ENCODE assay signal across 18 mouse cellular contexts in the genomic region with DNA sequence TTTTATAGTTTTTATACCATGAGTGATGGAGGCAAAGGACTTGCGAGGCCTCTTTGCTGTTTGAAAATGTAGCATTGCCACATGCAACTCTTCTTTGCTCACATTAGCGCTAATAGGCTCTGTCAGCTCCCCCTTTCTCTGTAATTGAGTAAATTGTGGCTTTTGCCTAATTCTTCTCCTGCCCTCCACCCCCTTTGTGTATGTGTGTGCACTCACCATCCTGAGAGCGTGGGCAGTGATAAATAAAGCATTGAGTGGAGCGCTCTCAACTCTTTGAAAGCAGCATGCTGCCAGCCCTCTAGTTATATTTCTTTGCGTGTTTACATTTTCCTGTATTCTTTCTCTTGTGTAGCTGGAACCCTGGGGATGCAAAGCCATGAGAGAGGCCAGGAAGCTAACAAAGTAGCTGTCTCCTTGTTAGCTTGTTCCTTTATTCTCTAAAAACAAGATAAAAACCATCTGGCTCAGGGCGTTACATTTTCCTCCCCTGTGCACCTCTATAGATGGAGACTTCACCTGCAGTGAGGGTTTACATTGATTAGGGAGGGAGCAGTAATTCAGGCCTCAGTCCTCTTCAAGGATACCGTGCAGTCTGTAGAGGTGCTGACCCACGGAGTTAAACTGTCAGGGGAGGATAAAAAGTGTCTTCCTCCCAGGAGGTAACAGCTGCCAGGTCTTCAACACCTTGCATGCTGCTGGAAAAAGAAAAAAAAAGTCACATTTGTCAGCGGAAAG.
DNase-seq lines count a peak whose midpoint lies in the region; ATAC-seq and TF ChIP-seq lines count a peak whose summit lies in the region.
"Had no signal": no experiment of that assay in that cellular context is flagged by ENCODE, and none has a peak within 500 bp of the region (broad histone marks: within the 10 kb centered on the region; RNA-seq: fewer than 3 reads in every experiment).

No protein-coding gene starts in this region.

- H3K36me3 ChIP-seq in midbrain, embryonic 15.5 days (replicated peaks): no peaks in the 10 kb centered on the region
- H3K36me3 ChIP-seq in midbrain, embryonic 14.5 days (ENCODE audit: control insufficient read depth, insufficient read depth, low read length): no peaks in the 10 kb centered on the region
- no peaks in the 10 kb centered on the region for H3K36me3 ChIP-seq in neural tube, embryonic 15.5 days

- 0 out of 2 replicates have a peak, but pooled peaks cover 2% of the 10 kb centered on the region for H3K27me3 ChIP-seq in midbrain, embryonic 15.5 days (replicated peaks)
- H3K27me3 ChIP-seq in midbrain, embryonic 14.5 days (ENCODE audit: control insufficient read depth, insufficient read depth, low read length): 0 out of 2 replicates have a peak, but pooled peaks cover 8% of the 10 kb centered on the region
- no peaks in the 10 kb centered on the region for H3K27me3 ChIP-seq in neural tube, embryonic 15.5 days (replicated peaks)
- H3K27me3 ChIP-seq: kidney, embryonic 15.5 days; liver, embryonic 12.5 days had no signal

- no peaks in the 10 kb centered on the region for H3K9me3 ChIP-seq in midbrain, embryonic 15.5 days
- no peaks in the 10 kb centered on the region for H3K9me3 ChIP-seq in midbrain, embryonic 14.5 days (ENCODE audit: control insufficient read depth, low read length)
- H3K9me3 ChIP-seq in neural tube, embryonic 15.5 days (replicated peaks): no peaks in the 10 kb centered on the region
- H3K9me3 ChIP-seq: heart, embryonic 10.5 days; kidney, embryonic 15.5 days; liver, embryonic 12.5 days had no signal

- WGBS in midbrain, embryonic 15.5 days: 39% methylated on average over 9 of the region's 9 CpGs
- WGBS in midbrain, embryonic 14.5 days: 44% methylated on average over 9 of the region's 9 CpGs
- WGBS in neural tube, embryonic 15.5 days: 19% methylated on average over 9 of the region's 9 CpGs

- TF ChIP-seq POLR2A in brain, embryonic 14.5 days (IDR thresholded peaks at IDR 0.05; ENCODE audit: borderline replicate concordance, extremely low read depth, insufficient read depth, insufficient read length, poor library complexity, severe bottlenecking): no peak

- 0 out of 2 replicates have a peak overlapping the region, but pooled peaks have one; percentile 6 for H3K27ac ChIP-seq in midbrain, embryonic 15.5 days
- H3K27ac ChIP-seq in midbrain, embryonic 14.5 days (replicated peaks; ENCODE audit: low read depth, low read length): no peak overlapping the region
- peak overlapping the region; percentile 62 for H3K27ac ChIP-seq in neural tube, embryonic 15.5 days (replicated peaks)
- H3K27ac ChIP-seq: heart, embryonic 10.5 days; kidney, embryonic 15.5 days; liver, embryonic 12.5 days had no signal

- TF ChIP-seq CTCF in brain, embryonic 14.5 days (IDR thresholded peaks at IDR 0.05; ENCODE audit: borderline replicate concordance, extremely low read depth, insufficient read depth, insufficient read length): no peak

- intact Hi-C loops in gastrocnemius, postnatal 14 days (cut with DNase I; ENCODE audit: low total_unique reads): no loop called here

- no peak for DNase-seq in frontal cortex, postnatal 10 days (ENCODE audit: low spot score in 2 of 2)
- no peak for DNase-seq in midbrain, embryonic 14.5 days
- DNase-seq in brain, embryonic 14.5 days (ENCODE audit: low read depth): peak; percentile 54
- DNase-seq in gastrocnemius, postnatal 14 days: no peak
- DNase-seq: cerebellum, adult 9-10 months; heart, postnatal 14 days; kidney, postnatal 4 days; lung, embryonic 14.5 days; lung, postnatal 36 days had no signal

- 0 out of 2 replicates have a peak, but pooled peaks have one; percentile 29 for ATAC-seq in frontal cortex, adult (ENCODE audit: low TSS enrichment)
- ATAC-seq in midbrain, embryonic 15.5 days (replicated peaks): no peak
- ATAC-seq in midbrain, embryonic 14.5 days (ENCODE audit: low FRiP score, low TSS enrichment): no peak
- ATAC-seq in neural tube, embryonic 15.5 days (ENCODE audit: low FRiP score): no peak
- ATAC-seq: hindbrain, embryonic 16.5 days; intestine, embryonic 16.5 days; liver, embryonic 12.5 days had no signal

- no peak overlapping the region for H3K4me2 ChIP-seq in midbrain, embryonic 15.5 days
- no peak overlapping the region for H3K4me2 ChIP-seq in midbrain, embryonic 14.5 days (ENCODE audit: low read length)
- no peak overlapping the region; the same call in 1 of the 2 replicates for H3K4me2 ChIP-seq in neural tube, embryonic 15.5 days
- H3K4me2 ChIP-seq: kidney, embryonic 15.5 days; liver, embryonic 12.5 days; lung, embryonic 14.5 days had no signal

- H3K4me3 ChIP-seq in midbrain, embryonic 15.5 days: no peak overlapping the region
- no peak overlapping the region for H3K4me3 ChIP-seq in midbrain, embryonic 14.5 days (replicated peaks; ENCODE audit: low read depth, low read length)
- H3K4me3 ChIP-seq in neural tube, embryonic 15.5 days (replicated peaks): no peak overlapping the region
- H3K4me3 ChIP-seq: heart, embryonic 10.5 days; kidney, embryonic 15.5 days; liver, embryonic 12.5 days; myocyte had no signal

- peaks cover 10% of the 10 kb centered on the region for H3K4me1 ChIP-seq in midbrain, embryonic 15.5 days
- peaks cover 18% of the 10 kb centered on the region for H3K4me1 ChIP-seq in midbrain, embryonic 14.5 days (ENCODE audit: control insufficient read depth, insufficient read depth, low read length)
- peaks cover 22% of the 10 kb centered on the region for H3K4me1 ChIP-seq in neural tube, embryonic 15.5 days
- H3K4me1 ChIP-seq: heart, embryonic 10.5 days had no signal

- no peak overlapping the region for H3K9ac ChIP-seq in midbrain, embryonic 15.5 days
- H3K9ac ChIP-seq in midbrain, embryonic 14.5 days (replicated peaks; ENCODE audit: low read length): no peak overlapping the region
- H3K9ac ChIP-seq in neural tube, embryonic 15.5 days (replicated peaks): no peak overlapping the region
- H3K9ac ChIP-seq: kidney, embryonic 15.5 days; liver, embryonic 12.5 days; lung, embryonic 14.5 days had no signal
